Mouse (Mus musculus): Measurements from ENCODE around the gene Man2b1. TPM values are rescaled to one million over a fixed set of nuclear protein-coding genes. Genes with fewer than 3 reads are reported as not detected.

The Man2b1 gene
- total RNA-seq (2021) = 10 to 100 TPM; 30.4 to 37.8 TPM
- long read RNA-seq, experiment 1, transcript Man2b1-201 (24 exons, 3,822 nt) = major isoform, 59 of 74 reads
- long read RNA-seq, experiment 1, partial matches to known transcripts = 9 of 74 reads
- long read RNA-seq, experiment 1, other reads (novel, unspliced or antisense) = 6 of 74 reads
- long read RNA-seq, experiment 2, transcript Man2b1-201 (24 exons, 3,822 nt) = major isoform, 37 of 58 reads
- long read RNA-seq, experiment 2, partial matches to known transcripts = 8 of 58 reads
- long read RNA-seq, experiment 2, other reads (novel, unspliced or antisense) = 13 of 58 reads

DNA sequence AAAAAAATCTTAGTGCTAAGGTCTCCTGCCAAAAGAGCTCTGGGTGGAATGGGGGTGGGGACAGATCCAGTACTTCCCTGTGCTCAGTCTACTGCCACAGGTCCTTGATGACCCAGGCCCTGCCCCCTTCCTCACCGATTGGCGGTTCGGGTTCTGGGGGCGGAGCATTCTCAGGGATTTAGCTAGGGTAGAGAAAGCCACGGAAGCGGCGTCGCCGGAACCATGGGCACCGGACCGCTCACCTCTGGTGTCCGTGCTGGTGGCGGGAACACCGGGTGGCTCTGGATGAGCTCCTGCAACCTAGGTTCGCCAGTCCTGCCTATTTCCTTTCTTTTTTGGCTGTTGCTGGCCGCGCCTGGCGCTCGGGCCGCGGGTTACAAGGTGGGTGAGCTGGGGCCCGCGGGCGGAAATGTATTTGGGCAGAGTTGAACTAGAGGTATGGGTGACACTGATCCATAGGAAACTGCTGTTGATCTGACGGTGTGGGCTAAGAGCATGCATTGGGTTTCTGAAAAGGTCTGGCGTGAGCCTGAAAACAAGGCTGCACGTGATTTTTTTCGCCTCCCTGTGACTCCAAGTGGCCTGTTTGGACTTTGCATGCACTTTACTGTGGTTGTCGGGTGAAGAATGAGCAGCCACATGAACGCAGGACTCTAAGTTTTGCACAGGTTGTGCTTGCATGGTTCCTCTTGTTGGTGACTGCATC, at the start of gene Man2b1:
Gene Man2b1 (plus strand): TSS at position 163 of the 706 bp plus-strand sequence.
- intact Hi-C loops (cut with DNase I) = loop anchor here (5.0 kb wide), 1 partner anchor 319 kb away; no protein-coding TSS in a partner anchor
- peak; percentile 85 to 88 for DNase-seq

DNA sequence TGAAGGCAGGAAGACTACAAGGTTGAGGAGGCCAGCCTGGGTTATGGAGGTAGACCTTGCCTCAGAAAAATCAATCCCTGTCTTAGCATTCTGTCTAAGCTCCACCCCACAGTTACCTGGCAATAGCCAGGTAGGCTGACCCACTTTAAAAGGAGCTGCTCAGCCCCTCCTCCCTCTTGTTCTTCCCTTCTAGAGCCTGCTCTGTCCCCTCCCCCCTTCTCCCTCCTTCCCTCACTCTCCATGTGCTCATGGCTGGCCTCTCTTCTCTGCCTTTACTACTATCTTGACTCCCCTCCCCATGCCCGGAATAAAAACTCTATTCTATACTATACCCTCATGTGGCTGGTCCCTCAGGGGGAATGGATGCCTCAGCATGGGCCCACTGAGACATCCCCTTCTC, 49.2 kb upstream of the Man2b1 start:
- no peak for DNase-seq
- intact Hi-C loops (cut with DNase I) = no loop called here

- peak; percentile 69 to 74 for DNase-seq
Observed at GRCm38 (mm10) chr8:85034764-85035163, 48.3 kb upstream of the Man2b1 start.

DNA sequence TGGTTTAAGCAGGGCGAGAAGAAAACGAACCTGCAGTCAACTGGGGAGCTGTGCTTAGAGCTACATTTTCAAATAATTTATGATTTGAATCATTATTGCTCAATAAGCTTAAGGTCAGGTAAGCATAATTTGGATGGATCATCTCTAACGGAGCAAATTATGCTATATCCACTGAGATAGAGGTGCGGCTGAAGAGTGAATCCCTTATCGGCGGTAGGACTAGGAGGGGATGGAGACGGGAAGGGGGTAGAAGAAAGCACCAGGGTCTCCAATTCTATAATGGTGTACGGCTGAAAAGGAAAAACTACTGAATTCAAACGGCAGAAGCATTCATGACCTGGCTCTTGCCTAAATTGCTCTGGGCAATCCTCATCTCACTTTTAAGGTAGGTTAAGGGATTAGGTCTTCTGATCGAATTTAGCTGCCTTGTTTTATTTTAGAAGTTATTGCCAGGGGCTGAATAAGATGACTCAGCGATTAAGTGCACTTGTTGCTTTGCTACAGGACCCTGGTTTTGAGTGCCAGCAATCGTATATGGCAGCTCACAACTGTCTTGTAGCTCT, 47.8 kb upstream of the Man2b1 start:
- intact Hi-C loops (cut with DNase I) = no loop called here
- DNase-seq = no peak

More at GRCm38 (mm10) chr8:85034764-85035163, 48.3 kb upstream of the Man2b1 start:
- intact Hi-C loops (cut with DNase I) = no loop called here

DNA sequence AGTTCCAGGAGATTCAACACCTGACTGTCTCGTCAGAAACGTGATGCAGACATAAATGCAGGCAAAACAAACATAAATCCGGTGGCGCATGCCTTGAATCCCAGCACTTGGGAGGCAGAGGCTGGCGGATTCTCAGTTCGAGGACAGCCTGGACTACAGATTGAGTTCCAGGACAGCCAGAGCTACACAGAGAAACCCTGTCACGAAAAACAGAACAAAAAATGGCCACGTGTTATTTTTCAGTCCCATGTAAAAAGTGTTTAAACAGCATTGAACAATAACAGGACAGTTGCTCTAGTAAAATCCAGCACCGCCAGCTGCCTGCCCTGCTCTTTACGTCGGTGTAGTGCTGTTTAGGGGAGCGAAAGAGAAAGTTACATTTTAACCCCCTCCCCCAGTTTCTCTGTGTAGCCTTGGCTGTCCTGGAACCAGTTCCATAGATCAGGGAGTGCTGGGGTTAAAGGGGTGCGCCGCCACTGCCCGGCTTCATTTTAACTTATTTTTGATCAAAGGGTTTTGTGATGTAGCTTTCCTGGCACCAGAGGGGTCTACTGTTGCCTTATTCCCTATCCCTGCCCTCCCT, 47.3 kb upstream of the Man2b1 start:
- intact Hi-C loops (cut with DNase I) = no loop called here
- DNase-seq = peak in 1 of 2 experiments; percentile 23

- no peak for DNase-seq
- intact Hi-C loops (cut with DNase I) = no loop called here
Observed at GRCm38 (mm10) chr8:85036381-85036717, 46.7 kb upstream of the Man2b1 start.

- intact Hi-C loops (cut with DNase I) = no loop called here
- peak; percentile 87 to 89 for DNase-seq
Observed at GRCm38 (mm10) chr8:85036718-85037365, 46.2 kb upstream of the Man2b1 start, which contains the start of gene Tnpo2. Tnpo2 (plus strand) TSS chr8:85036915.

GRCm38 (mm10) chr8:85037366-85037680, 45.7 kb upstream of the Man2b1 start:
- intact Hi-C loops (cut with DNase I) = no loop called here
- no peak for DNase-seq

DNA sequence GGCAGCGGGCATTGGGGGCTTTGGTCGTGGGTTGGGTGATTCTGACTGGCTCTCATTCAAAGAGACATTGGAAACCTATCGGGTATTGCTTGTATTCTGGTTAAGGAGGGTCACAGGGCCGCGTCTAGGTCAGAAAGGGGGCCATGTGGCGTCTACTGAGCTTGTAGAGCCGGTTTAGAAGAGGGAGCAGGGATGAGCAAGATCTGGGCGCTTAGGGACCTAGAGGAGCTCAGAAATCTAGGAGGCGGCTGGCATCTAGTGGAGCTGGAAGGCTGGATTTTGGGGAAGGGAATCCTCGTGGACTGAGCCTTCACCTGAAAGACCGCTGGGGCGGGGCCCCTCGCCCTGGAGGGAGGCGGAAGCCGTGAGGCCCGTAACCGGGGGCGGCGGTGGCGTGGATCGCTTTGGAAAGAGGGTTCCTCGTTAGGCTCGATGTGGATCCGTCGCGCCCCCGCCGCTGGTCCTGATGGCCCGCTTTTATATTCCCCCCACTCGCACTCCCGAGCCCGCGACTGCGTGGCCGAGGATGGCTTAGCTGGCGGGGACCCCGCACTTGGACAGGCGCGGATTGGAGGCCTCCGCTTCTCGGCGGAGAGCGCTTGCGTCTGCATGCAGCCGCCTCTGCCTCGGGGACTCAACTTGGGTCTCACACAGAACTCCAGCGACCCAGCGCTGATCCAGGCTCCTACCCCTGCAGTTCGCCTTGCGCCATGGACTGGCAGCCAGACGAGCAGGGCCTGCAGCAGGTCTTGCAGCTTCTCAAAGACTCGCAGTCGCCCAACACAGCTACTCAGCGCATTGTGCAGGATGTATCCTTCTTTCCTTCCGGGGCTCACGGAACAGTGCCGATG, 45.2 kb upstream of the Man2b1 start:
- peak; percentile 53 to 59 for DNase-seq
- intact Hi-C loops (cut with DNase I) = no loop called here

- intact Hi-C loops (cut with DNase I) = no loop called here
- DNase-seq = no peak
Observed at GRCm38 (mm10) chr8:85043619-85044018, 39.5 kb upstream of the Man2b1 start.

GRCm38 (mm10) chr8:85057367-85057766, 25.7 kb upstream of the Man2b1 start:
- no peak for DNase-seq
- intact Hi-C loops (cut with DNase I) = no loop called here

GRCm38 (mm10) chr8:85059879-85060616, 23.0 kb upstream of the Man2b1 start, which contains the start of gene Fbxw9:
Fbxw9 (plus strand) TSS chr8:85060055.
- intact Hi-C loops (cut with DNase I) = no loop called here

DNA sequence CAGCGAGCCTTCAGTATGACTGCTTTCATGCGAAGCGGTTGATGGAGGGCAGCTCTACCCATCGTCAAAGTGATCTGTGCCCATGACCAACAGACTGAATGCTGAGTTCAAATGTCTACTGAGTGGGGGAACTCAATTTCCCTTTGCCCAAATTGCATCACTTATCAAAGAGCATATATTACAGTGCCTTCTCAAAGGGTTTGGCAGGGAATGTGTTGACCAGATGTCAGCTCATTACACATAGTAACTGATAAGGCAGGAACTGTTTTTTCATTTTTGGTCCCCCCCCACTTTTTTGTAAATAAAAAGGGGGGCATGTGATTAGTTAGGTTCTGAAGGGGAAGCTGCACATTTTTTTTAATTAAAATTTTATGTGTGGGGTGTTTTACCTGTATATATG, 20.5 kb upstream of the Man2b1 start:
- DNase-seq = no peak
- intact Hi-C loops (cut with DNase I) = no loop called here

More at GRCm38 (mm10) chr8:85059879-85060616, 23.0 kb upstream of the Man2b1 start, which contains the start of gene Fbxw9:
- DNase-seq = peak; percentile 82 to 91

GRCm38 (mm10) chr8:85065213-85065612, 17.9 kb upstream of the Man2b1 start:
- no peak for DNase-seq
- intact Hi-C loops (cut with DNase I) = no loop called here

DNA sequence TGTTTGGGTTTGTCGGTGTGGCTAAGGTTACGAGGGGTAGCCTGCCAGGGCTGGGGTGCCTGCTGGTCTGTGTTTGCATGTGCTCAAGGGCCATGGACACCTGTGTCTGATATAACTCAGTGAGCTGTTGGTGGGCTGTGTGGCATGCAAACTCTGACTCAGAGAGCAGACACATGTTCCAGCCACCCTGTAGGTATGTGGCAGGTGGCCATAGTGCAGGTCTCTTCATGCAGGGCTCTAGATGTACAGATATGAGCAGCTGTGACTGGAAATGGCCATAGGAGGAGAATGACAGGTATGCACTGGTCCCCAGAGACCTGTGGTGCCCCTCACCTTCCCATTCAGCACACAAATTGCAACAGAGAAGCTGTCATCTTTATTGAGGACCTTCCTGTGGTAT, 15.9 kb upstream of the Man2b1 start:
- no peak for DNase-seq
- intact Hi-C loops (cut with DNase I) = no loop called here

DNA sequence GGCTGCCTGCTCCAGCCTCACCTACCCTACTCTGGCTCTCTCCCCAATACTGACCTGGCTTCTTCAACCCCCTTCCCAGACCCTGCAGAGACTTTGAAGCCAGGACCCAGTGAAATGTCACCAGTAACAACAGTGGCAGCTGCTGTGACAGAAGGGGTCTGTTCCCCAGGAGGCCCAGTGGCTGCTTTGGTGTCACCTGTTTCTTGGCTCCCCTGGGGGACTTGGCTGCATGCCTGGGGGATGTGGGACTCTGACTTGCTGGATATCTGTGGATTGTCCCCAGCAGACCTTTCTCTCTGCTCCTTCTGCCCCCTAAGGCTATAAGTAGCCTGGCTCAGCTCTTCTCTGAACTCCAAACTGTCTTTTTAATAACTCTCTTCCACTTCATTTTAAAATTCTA, 15.1 kb upstream of the Man2b1 start, which contains the start of gene Gm5741:
Gene Gm5741 (minus strand): TSS at position 1 of the 400 bp plus-strand sequence.
- intact Hi-C loops (cut with DNase I) = no loop called here

DNA sequence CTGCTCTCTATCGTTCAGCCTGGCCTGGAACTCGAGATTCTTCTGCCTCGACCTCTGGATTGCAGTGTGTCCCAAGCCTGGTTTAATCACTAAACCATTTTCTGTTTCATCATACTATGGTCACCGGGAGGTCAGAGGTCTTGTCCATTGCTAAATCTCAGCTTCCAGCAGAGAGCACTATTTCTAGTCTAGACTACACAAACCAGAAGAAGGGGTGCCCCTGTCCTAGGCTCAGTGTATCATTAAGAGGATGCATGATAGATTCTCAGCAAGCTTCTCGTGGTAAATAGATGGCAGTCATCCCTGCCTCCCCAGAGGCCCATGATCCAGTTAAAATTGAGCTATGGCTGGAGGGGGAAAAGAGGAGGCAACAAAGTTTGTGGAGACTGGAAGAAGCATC, 12.0 kb upstream of the Man2b1 start:
- no peak for DNase-seq
- intact Hi-C loops (cut with DNase I) = no loop called here

More for the DNA sequence above, 15.1 kb upstream of the Man2b1 start, which contains the start of gene Gm5741:
- DNase-seq = no peak

DNA sequence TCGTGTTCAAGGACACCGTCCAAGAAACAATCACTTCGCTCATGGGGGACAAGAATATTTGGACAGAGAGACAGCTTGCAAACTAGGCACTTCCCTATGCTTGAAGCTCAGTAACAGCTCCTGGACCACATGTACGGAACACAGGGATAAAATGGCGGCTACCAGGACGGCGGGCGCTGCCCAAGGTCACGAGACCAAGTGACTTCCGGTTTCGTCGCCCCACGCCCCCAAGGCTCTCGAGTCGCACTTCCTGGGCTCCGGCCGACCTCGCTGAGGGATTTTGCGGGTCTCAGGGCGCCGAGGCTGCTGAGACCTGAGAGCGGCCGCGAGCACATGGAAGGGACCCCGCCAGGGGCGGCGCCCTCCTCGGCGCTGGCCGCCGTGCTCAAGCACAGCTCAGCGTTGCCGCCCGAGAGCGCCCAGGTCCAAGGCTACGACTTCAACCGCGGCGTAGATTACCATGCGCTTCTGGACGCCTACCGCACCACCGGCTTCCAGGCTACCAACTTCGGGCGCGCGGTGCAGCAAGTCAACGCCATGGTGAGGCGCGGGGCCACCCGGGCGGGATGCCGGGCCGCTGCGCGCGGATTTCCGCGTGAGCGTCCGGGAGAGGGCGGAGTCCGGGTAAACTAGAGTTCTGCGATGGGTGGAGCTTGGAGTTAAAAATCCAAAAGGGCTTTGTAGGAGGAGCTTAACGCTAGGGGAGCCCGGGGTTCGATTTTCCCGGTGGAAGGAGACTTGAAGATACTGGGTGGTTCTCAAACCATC, 11.4 kb upstream of the Man2b1 start, which contains the start of gene Dhps:
Gene Dhps (plus strand): TSS at position 244 of the 768 bp plus-strand sequence.
- DNase-seq = peak; percentile 88 to 92
- intact Hi-C loops (cut with DNase I) = no loop called here

Measured in heart, postnatal 14 days (tissue).